Mouse (Mus musculus) spleen, postnatal 36 days (tissue): ENCODE measurements around the gene A730071L15Rik.

Source experiments
- DNase-seq, 2 experiments: peaks; one replicate each; pipeline ENCODE4 v3.0.0; 2022; ENCODE audit warnings: low spot score in 2 of 2, mixed read lengths in 1 of 2

A730071L15Rik gene

DNA sequence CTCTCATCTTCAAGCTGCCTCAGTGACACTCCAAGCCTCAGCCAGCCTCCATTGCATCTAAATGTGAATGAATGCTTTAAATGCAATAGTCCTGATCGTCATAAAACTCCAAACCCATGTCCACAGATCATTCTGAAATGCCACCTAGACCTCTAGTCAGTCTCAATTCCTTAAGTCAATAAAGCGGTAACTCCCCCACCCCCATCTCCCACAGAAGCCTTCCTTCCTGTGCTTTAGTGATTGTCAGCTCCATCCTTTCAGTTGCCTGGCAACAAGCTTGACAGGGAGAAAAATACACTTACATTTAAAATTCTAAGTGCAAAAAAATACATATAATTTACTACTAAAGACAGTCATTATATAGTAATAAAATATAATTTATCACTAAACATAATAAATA, 16.6 kb upstream of the A730071L15Rik start:
- no peak for DNase-seq

DNA sequence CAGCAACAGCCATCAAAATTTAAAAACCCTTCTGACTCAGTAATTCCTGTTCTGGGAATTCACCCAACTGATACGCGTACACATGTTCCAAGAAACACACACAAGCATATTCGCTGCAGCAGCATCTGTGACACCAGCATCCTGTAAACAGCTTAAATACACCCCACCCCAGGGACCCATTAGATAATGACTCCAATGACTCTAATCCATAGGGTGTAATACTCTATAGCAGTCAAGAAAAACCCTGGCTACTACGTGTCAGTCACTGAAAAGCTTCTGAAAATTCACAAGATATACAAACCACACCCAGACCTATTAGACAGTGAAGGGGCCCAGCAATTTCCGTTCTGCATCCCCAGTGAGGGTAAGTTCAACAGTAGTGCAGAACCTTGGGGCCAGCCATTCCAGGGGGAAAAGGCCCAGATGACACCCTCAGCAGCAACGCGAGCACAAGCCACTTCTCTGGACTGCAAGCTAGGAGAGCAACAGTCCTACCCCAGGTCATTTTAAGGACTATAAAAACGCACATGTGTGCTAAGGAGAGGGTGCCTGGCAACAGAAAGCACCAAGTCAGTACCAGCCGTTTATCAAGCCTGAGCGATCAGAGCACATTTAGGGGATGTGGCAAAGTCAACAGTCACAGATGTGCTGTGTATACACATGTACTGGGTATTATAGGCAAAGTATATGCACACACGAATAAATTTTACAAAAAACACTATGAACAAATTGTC, 15.5 kb upstream of the A730071L15Rik start:
- peak; percentile 41 to 47 for DNase-seq

DNA sequence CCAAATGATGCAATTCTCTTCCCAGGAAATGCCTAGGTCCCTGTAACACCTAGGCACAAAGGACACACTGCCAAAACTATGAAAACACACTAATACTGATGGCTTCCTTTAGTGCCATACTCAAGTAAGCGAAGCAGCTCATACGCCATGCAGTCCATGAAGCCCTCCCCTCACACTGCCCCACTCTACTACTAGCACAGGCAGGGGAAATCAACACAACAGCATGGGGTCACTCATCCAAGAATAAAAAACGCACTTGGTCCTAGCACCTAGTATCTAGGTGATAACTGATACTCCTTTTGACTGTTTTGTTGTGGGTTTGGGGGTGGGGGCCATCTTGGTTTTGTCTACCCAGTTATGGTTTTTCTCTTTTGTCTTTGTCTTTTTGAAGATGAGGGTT, 12.4 kb upstream of the A730071L15Rik start:
- DNase-seq, result no peak

GRCm38 (mm10) chr11:6187878-6188277, 12.0 kb upstream of the A730071L15Rik start:
- peak; percentile 67 to 77 for DNase-seq

DNA sequence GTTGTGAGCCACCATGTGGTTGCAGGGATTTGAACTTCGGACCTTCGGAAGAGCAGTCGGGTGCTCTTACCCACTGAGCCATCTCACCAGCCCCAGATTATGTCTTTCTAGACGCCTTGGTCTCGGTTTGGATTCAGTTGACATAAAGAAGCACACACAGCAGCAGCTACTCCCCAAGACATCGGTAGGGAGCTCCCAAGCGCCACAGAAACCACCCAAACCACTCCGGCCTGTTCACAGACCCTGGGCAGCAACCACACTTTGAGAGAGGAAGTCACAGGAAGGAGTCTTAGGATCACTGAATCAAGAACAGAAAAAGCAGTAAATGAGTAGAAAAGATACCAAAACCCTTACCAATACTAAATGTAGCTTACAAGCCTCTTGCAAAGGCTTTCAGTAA, 3.0 kb upstream of the A730071L15Rik start:
- DNase-seq, result no peak

GRCm38 (mm10) chr11:6198449-6198848, 1.4 kb upstream of the A730071L15Rik start:
- DNase-seq, result no peak

- peak; percentile 78 to 81 for DNase-seq
Observed at GRCm38 (mm10) chr11:6200087-6200569, 299 bp downstream of the A730071L15Rik start, which contains the start of gene Nudcd3. Gene Nudcd3, minus strand, starts transcription at chr11:6200415.

- DNase-seq, result no peak
Observed at GRCm38 (mm10) chr11:6200570-6200969, 741 bp downstream of the A730071L15Rik start.

DNA sequence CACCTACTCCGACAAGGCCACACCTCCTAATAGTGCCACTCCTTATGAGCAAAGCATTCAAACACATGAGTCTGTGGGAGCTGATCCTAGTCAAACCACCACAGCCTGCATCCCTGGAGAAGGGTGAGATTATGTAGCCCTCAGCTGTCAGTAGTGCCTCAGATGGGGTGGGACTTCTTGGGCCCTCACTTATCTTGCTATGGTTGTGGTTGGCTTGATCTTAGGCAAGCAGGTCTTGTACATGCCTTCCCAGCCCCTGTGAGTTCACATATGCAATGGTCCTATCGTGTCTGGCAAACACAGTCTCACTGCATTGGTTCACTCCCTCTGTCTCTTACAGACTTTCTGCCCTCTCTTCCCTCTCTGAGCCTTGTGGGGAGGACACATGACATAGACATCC, 7.3 kb downstream of the A730071L15Rik start:
- DNase-seq, result no peak

GRCm38 (mm10) chr11:6208158-6208557, 8.3 kb downstream of the A730071L15Rik start:
- DNase-seq, result no peak

DNA sequence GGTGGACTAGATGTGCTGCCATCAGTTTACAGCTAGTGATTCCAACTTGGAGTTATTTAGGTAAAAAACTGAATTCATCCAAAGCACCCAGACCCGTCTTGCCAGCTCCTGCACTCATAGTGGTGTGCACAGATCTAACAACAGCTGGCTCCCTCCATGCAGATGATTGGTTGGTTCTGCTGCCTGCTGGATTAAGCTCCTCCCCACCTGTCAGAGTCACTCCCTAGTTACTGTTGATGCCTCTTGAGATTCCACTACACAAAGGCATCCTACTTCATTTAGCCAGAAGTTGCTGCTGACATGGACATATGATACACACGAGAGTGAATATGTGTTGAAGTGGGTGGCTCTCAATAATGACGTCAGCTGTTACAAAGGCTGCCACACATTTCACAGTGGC, 17.0 kb downstream of the A730071L15Rik start:
- DNase-seq, result no peak

DNA sequence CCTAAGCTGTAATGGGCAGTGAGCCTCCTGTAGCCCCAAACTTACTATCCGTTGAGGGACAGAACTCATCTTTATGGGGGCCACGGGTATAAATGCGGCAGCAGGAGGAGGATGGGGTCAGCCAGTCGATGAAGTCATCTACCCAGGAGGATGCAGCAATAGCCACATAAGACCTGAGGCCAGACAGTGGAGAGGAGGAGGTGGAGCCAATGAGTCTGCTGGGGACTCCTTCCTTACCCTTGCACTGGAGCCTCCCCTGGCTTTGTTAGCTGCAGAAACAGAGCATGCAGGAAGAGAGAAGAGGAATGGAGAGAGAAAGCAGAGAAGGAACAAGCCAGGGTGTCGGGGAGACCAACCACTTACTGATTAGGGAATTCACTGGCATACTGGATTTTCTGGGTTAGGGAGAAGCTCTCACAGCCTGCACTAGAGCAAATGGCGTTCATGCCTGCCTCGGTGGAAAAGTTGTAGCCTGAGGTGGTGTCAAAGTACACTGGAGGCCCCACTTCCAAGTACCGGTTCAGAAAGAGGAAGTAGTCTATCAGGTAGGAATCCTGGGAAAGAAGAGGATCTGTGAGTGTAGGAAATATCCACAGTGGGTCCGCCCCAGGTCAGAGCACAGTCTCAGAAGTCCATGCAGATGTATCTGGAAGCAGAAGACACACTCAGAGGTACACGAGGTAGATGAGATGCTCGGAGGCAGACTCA, 18.5 kb downstream of the A730071L15Rik start:
- DNase-seq, result no peak

DNA sequence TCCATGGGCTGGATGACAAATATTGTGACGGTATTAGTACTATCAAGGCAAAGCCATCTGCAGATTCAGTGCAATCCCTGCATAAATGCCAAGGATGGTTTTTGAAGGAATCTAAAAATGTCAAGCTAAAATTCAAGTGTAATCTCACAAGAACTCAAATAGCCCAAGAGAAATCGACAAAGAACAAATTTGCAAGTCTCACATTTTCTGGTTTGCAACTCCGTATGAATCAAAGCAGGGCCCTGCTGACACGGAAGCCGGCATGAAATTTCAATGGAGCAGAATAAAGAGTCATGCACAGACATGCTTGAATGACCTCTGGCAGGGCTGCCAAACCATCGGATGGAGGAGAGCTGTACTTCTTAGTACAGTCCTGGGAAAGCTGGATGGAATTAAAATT, 20.1 kb downstream of the A730071L15Rik start:
- DNase-seq, result no peak

GRCm38 (mm10) chr11:6222187-6222586, 22.4 kb downstream of the A730071L15Rik start:
- DNase-seq, result no peak

DNA sequence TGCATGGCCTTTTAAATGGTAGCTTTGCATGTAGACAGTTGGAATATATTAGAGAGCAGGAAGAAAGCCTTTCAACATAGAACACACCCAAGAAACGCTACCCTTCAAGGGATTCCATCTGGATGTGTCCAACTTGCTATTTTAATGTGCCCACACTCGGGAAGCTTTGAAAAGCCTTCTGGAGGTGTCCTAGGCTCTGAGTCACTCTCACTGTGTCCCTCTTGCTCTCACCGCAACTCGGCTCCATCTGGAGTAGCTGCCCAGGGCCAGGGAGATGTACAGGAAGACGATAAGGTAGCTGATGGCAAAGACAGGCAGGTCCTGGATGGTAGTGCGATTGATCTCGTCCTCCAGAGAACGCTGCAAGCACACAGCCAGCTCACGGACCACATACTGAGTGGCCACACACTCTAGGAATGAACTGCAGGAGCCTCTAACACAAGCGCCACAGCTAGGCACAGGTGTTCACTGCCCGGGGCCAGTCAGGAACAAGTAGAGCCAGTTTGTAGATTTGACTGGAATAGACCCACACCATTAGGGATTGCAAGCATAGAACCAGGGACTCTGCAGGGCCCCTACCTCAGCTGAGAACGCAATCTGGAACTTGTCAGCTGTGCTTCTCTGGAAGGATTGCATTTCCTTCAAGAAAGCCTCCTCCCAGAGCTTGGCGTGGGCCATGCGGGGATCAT, 24.9 kb downstream of the A730071L15Rik start:
- no peak for DNase-seq

DNA sequence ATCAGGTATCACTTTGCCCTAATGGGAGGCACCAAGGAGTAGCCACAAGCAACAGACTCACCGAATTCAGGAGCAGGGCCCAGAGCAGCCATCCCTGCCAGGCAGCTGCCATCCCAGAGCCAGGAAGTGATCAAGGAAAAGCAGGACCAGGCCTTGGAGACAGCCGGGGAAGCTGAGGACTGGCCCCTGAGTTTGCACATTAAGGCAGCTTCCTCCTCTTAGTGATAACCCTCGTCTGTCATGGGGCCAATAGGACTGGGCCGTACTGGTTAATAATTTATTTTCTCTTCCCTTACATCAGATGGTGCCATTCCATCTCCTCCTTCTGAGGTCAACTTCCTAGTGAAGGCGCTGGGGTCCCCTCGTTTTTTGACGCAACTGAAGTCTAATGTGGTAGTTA, 30.2 kb downstream of the A730071L15Rik start, which contains the start of gene Npc1l1:
Gene Npc1l1 (minus strand): TSS at position 132 of the 400 bp plus-strand sequence.
- no peak for DNase-seq

- no peak for DNase-seq
Observed at GRCm38 (mm10) chr11:6233025-6233424, 33.2 kb downstream of the A730071L15Rik start.

DNA sequence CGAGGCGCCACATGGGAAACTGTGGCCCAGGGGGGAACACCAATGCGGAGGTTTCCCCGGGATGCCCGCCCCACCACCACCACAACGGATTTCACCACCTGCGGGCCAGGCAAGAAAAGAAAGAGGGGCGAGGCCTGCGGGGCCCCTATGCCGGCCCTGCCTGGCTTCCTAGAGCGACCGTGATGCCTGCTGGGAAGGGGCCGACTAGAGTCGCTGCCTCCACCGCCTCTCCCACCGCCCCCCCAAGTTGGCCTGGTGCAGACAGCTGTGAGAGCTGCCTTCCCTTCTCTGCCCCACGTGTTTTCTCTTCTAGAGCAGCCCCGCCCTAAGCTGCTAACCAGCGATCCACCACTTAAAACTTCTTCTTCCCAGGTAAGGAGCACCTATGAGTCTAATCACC, 44.9 kb downstream of the A730071L15Rik start:
- no peak for DNase-seq
